Mouse (Mus musculus): Measurements from ENCODE around the gene Atp2b2. TPM values are rescaled to one million over a fixed set of nuclear protein-coding genes. Genes with fewer than 3 reads are reported as not detected.

Atp2b2 gene
- total RNA-seq, 2 experiments from 2014 or later: 0.10 to 0.28 TPM

GRCm38 (mm10) chr6:113806241-113806640 lies 236.2 kb downstream of the Atp2b2 start:
- H3K27ac ChIP-seq: no peak overlapping the region
- H3K4me3 ChIP-seq: no peak overlapping the region
- intact Hi-C loops (cut with DNase I): no loop called here
- DNase-seq: no peak
- TF ChIP-seq CTCF (IDR thresholded peaks at IDR 0.05): no peak

- intact Hi-C loops (cut with DNase I): no loop called here
- no peak for TF ChIP-seq CTCF (IDR thresholded peaks at IDR 0.05)
- Histone ChIP-seq H3K4me3 (no peak overlapping the region), H3K27ac (no peak overlapping the region)
- no peak for DNase-seq
Observed at GRCm38 (mm10) chr6:113801233-113801632, 241.2 kb downstream of the Atp2b2 start.

- intact Hi-C loops (cut with DNase I): no loop called here
- DNase-seq: no peak
- no peak for TF ChIP-seq CTCF (IDR thresholded peaks at IDR 0.05)
- H3K27ac ChIP-seq: no peak overlapping the region
- H3K4me3 ChIP-seq: no peak overlapping the region
Observed at GRCm38 (mm10) chr6:113799915-113800314, 242.5 kb downstream of the Atp2b2 start.

GRCm38 (mm10) chr6:113799349-113799748 lies 243.1 kb downstream of the Atp2b2 start:
- intact Hi-C loops (cut with DNase I): no loop called here
- H3K4me3 ChIP-seq: no peak overlapping the region
- H3K27ac ChIP-seq: no peak overlapping the region
- TF ChIP-seq CTCF (IDR thresholded peaks at IDR 0.05): no peak
- DNase-seq: no peak

- no peak for TF ChIP-seq CTCF (IDR thresholded peaks at IDR 0.05)
Observed at GRCm38 (mm10) chr6:113798921-113799320, 243.5 kb downstream of the Atp2b2 start.

GRCm38 (mm10) chr6:113795241-113795702 lies 247.1 kb downstream of the Atp2b2 start:
- no peak overlapping the region for H3K4me3 ChIP-seq
- TF ChIP-seq CTCF (IDR thresholded peaks at IDR 0.05): no peak
- peak overlapping the region; percentile 48 for H3K27ac ChIP-seq
- intact Hi-C loops (cut with DNase I): loop anchor here (2.0 kb wide), 1 partner anchor 34 kb away; no protein-coding TSS in a partner anchor
- peak; percentile 88 for DNase-seq

More at GRCm38 (mm10) chr6:113798921-113799320, 243.5 kb downstream of the Atp2b2 start:
- intact Hi-C loops (cut with DNase I): no loop called here
- Histone ChIP-seq H3K4me3 (no peak overlapping the region), H3K27ac (no peak overlapping the region)
- no peak for DNase-seq

- Histone ChIP-seq H3K4me3 (no peak overlapping the region), H3K27ac (no peak overlapping the region)
- no peak for TF ChIP-seq CTCF (IDR thresholded peaks at IDR 0.05)
- DNase-seq: no peak
- intact Hi-C loops (cut with DNase I): no loop called here
Observed at GRCm38 (mm10) chr6:113792368-113792767, 250.0 kb downstream of the Atp2b2 start.

- TF ChIP-seq CTCF (IDR thresholded peaks at IDR 0.05): no peak
- H3K27ac ChIP-seq: no peak overlapping the region
- H3K4me3 ChIP-seq: no peak overlapping the region
- DNase-seq: no peak
- intact Hi-C loops (cut with DNase I): no loop called here
Observed at GRCm38 (mm10) chr6:113791012-113791411, 251.4 kb downstream of the Atp2b2 start.

GRCm38 (mm10) chr6:113787459-113787968 lies 254.9 kb downstream of the Atp2b2 start:
- no peak for TF ChIP-seq CTCF (IDR thresholded peaks at IDR 0.05)
- H3K4me3 ChIP-seq: no peak overlapping the region
- DNase-seq: no peak
- H3K27ac ChIP-seq: no peak overlapping the region
- intact Hi-C loops (cut with DNase I): no loop called here

- no peak for TF ChIP-seq CTCF (IDR thresholded peaks at IDR 0.05)
- DNase-seq: no peak
Observed at GRCm38 (mm10) chr6:113785658-113786057, 256.8 kb downstream of the Atp2b2 start.

GRCm38 (mm10) chr6:113778229-113778753 lies 264.1 kb downstream of the Atp2b2 start:
- no peak for DNase-seq
- Histone ChIP-seq H3K27ac (no peak overlapping the region), H3K4me3 (no peak overlapping the region)
- intact Hi-C loops (cut with DNase I): no loop called here
- TF ChIP-seq CTCF (IDR thresholded peaks at IDR 0.05): no peak

More at GRCm38 (mm10) chr6:113785658-113786057, 256.8 kb downstream of the Atp2b2 start:
- intact Hi-C loops (cut with DNase I): no loop called here
- no peak overlapping the region for H3K4me3 ChIP-seq
- H3K27ac ChIP-seq: no peak overlapping the region

- TF ChIP-seq CTCF (IDR thresholded peaks at IDR 0.05): no peak
- Histone ChIP-seq H3K4me3 (no peak overlapping the region), H3K27ac (no peak overlapping the region)
- intact Hi-C loops (cut with DNase I): loop anchor here (10.0 kb wide), 2 partner anchors 116 to 486 kb away; no protein-coding TSS in a partner anchor
- DNase-seq: no peak
Observed at GRCm38 (mm10) chr6:113768804-113769203, 273.6 kb downstream of the Atp2b2 start.

GRCm38 (mm10) chr6:113761644-113762043 lies 280.8 kb downstream of the Atp2b2 start:
- intact Hi-C loops (cut with DNase I): loop anchor here (1.0 to 10.0 kb wide), 5 partner anchors 33 to 493 kb away; no protein-coding TSS in a partner anchor
- H3K4me3 ChIP-seq: no peak overlapping the region
- peak; percentile 49 for DNase-seq
- peak; percentile 86 for TF ChIP-seq CTCF (IDR thresholded peaks at IDR 0.05)
- no peak overlapping the region for H3K27ac ChIP-seq

Measured in gastrocnemius, adult 2 months (tissue).